Mouse (Mus musculus): ENCODE data around the gene Wwc2.
"Not testable (repeated sequence)": the region's sequence is repeated elsewhere in the genome, so short reads cannot be mapped to it uniquely, and the experiment has no call there.

Wwc2 gene

GRCm38 (mm10) chr8:47851824-47852502 lies 138.8 kb downstream of the Wwc2 start:
- DNase-seq (ENCODE audit: low spot score in 2 of 2): peak; percentile 68 to 80

- DNase-seq (ENCODE audit: low spot score in 2 of 2): no peak
These were observed 140.9 kb downstream of the Wwc2 start for GRCm38 (mm10) chr8:47849842-47850241.

- DNase-seq (ENCODE audit: low spot score in 2 of 2): no peak
These were observed 142.8 kb downstream of the Wwc2 start for GRCm38 (mm10) chr8:47847931-47848330.

GRCm38 (mm10) chr8:47847161-47847560 lies 143.6 kb downstream of the Wwc2 start:
- DNase-seq (ENCODE audit: low spot score in 2 of 2): no peak

- DNase-seq (ENCODE audit: low spot score in 2 of 2): no peak
These were observed 144.8 kb downstream of the Wwc2 start for GRCm38 (mm10) chr8:47845956-47846355.

GRCm38 (mm10) chr8:47843651-47844050 lies 147.1 kb downstream of the Wwc2 start:
- no peak for DNase-seq (ENCODE audit: low spot score in 2 of 2)

- DNase-seq (ENCODE audit: low spot score in 2 of 2): no peak
These were observed 147.7 kb downstream of the Wwc2 start for GRCm38 (mm10) chr8:47843063-47843462.

GRCm38 (mm10) chr8:47833944-47834343 lies 156.8 kb downstream of the Wwc2 start:
- DNase-seq (ENCODE audit: low spot score in 2 of 2): no peak

GRCm38 (mm10) chr8:47832616-47833015 lies 158.1 kb downstream of the Wwc2 start:
- DNase-seq (ENCODE audit: low spot score in 2 of 2): no peak

GRCm38 (mm10) chr8:47826911-47827310 lies 163.8 kb downstream of the Wwc2 start:
- DNase-seq (ENCODE audit: low spot score in 2 of 2): no peak

GRCm38 (mm10) chr8:47825596-47825995 lies 165.1 kb downstream of the Wwc2 start:
- no peak for DNase-seq (ENCODE audit: low spot score in 2 of 2)

GRCm38 (mm10) chr8:47824182-47824581 lies 166.5 kb downstream of the Wwc2 start, which contains the start of gene Cldn22:
Gene Cldn22 (plus strand): TSS chr8:47824482.
- no peak for DNase-seq (ENCODE audit: low spot score in 2 of 2)

GRCm38 (mm10) chr8:47823777-47824176 lies 166.9 kb downstream of the Wwc2 start:
- no peak for DNase-seq (ENCODE audit: low spot score in 2 of 2)

- not testable (repeated sequence) for DNase-seq (ENCODE audit: low spot score in 2 of 2)
These were observed 168.2 kb downstream of the Wwc2 start for GRCm38 (mm10) chr8:47822541-47822940.

- no peak for DNase-seq (ENCODE audit: low spot score in 2 of 2)
These were observed 168.9 kb downstream of the Wwc2 start, which contains the start of gene Cldn24 for GRCm38 (mm10) chr8:47821843-47822242. Gene Cldn24 (plus strand): TSS chr8:47822143.

GRCm38 (mm10) chr8:47820914-47821772 lies 169.6 kb downstream of the Wwc2 start:
- no peak for DNase-seq (ENCODE audit: low spot score in 2 of 2)

- no peak for DNase-seq (ENCODE audit: low spot score in 2 of 2)
These were observed 171.7 kb downstream of the Wwc2 start for GRCm38 (mm10) chr8:47819034-47819433.

GRCm38 (mm10) chr8:47811221-47811620 lies 179.5 kb downstream of the Wwc2 start:
- DNase-seq (ENCODE audit: low spot score in 2 of 2): no peak

- DNase-seq (ENCODE audit: low spot score in 2 of 2): no peak
These were observed 180.1 kb downstream of the Wwc2 start for GRCm38 (mm10) chr8:47810666-47811015.

GRCm38 (mm10) chr8:47809970-47810665 lies 180.6 kb downstream of the Wwc2 start:
- DNase-seq (ENCODE audit: low spot score in 2 of 2): no peak

- no peak for DNase-seq (ENCODE audit: low spot score in 2 of 2)
These were observed 186.5 kb downstream of the Wwc2 start for GRCm38 (mm10) chr8:47804262-47804661.

- DNase-seq (ENCODE audit: low spot score in 2 of 2): no peak
These were observed 188.4 kb downstream of the Wwc2 start for GRCm38 (mm10) chr8:47802349-47802748.

Measured in heart, adult 9 months (tissue).